Mouse (Mus musculus) midbrain, embryonic 11.5 days (tissue): ENCODE data around the gene Dctn3. TPM values are rescaled to one million over a fixed set of nuclear protein-coding genes. Genes with fewer than 3 reads are reported as not detected.

Experiments used
- ATAC-seq: fragments of 200-750 bp; cut with Nextera tagmentation; 2 replicates; pipeline ENCODE4 v1.8.0; 2017; ENCODE audit warnings: moderate TSS enrichment, moderate library complexity; ENCODE audit not compliant: low FRiP score
- DNase-seq: peaks from one replicate; pipeline ENCODE4 v3.0.0; 2015; ENCODE audit warnings: low spot score; ENCODE audit errors: missing footprints
- H3K27ac ChIP-seq: fragments of 300-500 bp; sonication (generic); 2 replicates; pipeline ENCODE4 v1.5.1; 2014; ENCODE audit warnings: low read depth, low read length
- H3K27me3 ChIP-seq: fragments of 300-500 bp; sonication (generic); 2 replicates; pipeline ENCODE4 v1.6.1; 2014; ENCODE audit warnings: mild to moderate bottlenecking, low read length, moderate library complexity, mixed read lengths; ENCODE audit not compliant: control insufficient read depth, insufficient read depth
- H3K36me3 ChIP-seq: fragments of 300-500 bp; sonication (generic); 2 replicates; pipeline ENCODE4 v1.6.1; 2014; ENCODE audit warnings: mild to moderate bottlenecking, low read length, moderate library complexity, mixed read lengths; ENCODE audit not compliant: control insufficient read depth, insufficient read depth
- H3K4me1 ChIP-seq: fragments of 300-500 bp; sonication (generic); 2 replicates; pipeline ENCODE4 v1.6.1; 2014; ENCODE audit warnings: low read length; ENCODE audit not compliant: control insufficient read depth, insufficient read depth
- H3K4me2 ChIP-seq: fragments of 300-500 bp; sonication (generic); 2 replicates; pipeline ENCODE4 v1.6.1; 2014; ENCODE audit warnings: mild to moderate bottlenecking, moderate library complexity
- H3K4me3 ChIP-seq: fragments of 300-500 bp; sonication (generic); 2 replicates; pipeline ENCODE4 v1.5.1; 2014; ENCODE audit warnings: low read depth, low read length
- H3K9ac ChIP-seq: fragments of 300-500 bp; sonication (generic); 2 replicates; pipeline ENCODE4 v1.6.1; 2014; ENCODE audit warnings: low read length
- H3K9me3 ChIP-seq: fragments of 300-500 bp; sonication (generic); 2 replicates; pipeline ENCODE4 v1.6.1; 2016; ENCODE audit warnings: low read length; ENCODE audit not compliant: control insufficient read depth
- WGBS: fragments of 180-500 bp; shearing (Covaris S2); extraction: QIAGEN DNeasy Blood & Tissue Kit; methylation state at CpG from one replicate; pipeline ENCODE4 v1.1.7; 2014; 5-methylcytosine and 5-hydroxymethylcytosine counted together
- polyA plus RNA-seq: library from polyadenylated mRNA; unstranded; fragments of >200 nt; fragmentation: Nextera tagmentation; extraction: Ambion mirVana; gene quantifications from 2 replicates; pipeline ENCODE4 v1.2.1, GENCODE M21; 2014

The Dctn3 gene
- polyA plus RNA-seq, 1 experiment from 2014 or later = 155 TPM

- H3K4me1 ChIP-seq = peaks cover 49% of the 10 kb centered on the region
- 0 out of 2 replicates have a peak overlapping the region, but pooled peaks have one; percentile 5 for H3K4me3 ChIP-seq
- H3K36me3 ChIP-seq = peaks cover 7% of the 10 kb centered on the region
- no peak for ATAC-seq
- peak overlapping the region; percentile 68 for H3K27ac ChIP-seq
- 17% methylated on average over 6 of the region's 6 CpGs for WGBS
- H3K9ac ChIP-seq = peak overlapping the region; percentile 60
- DNase-seq = peak; percentile 90
- H3K27me3 ChIP-seq = no peaks in the 10 kb centered on the region
- peak overlapping the region; percentile 38 for H3K4me2 ChIP-seq
- H3K9me3 ChIP-seq = no peaks in the 10 kb centered on the region
Measured at GRCm38 (mm10) chr4:41682789-41683188, 40.2 kb downstream of the Dctn3 start.

- no peak for DNase-seq
- no peak overlapping the region for H3K4me3 ChIP-seq
- no peak overlapping the region for H3K4me2 ChIP-seq
- WGBS = 87% methylated on average over 10 of the region's 10 CpGs
- peak overlapping the region; percentile 60 for H3K9ac ChIP-seq
- H3K9me3 ChIP-seq = no peaks in the 10 kb centered on the region
- H3K4me1 ChIP-seq = peaks cover 58% of the 10 kb centered on the region
- ATAC-seq = no peak
- no peaks in the 10 kb centered on the region for H3K27me3 ChIP-seq
- H3K27ac ChIP-seq = no peak overlapping the region
- H3K36me3 ChIP-seq = peaks cover 7% of the 10 kb centered on the region
Measured at GRCm38 (mm10) chr4:41681947-41682346, 41.0 kb downstream of the Dctn3 start.

GRCm38 (mm10) chr4:41681176-41681575 is 41.8 kb downstream of the Dctn3 start:
- H3K4me3 ChIP-seq = no peak overlapping the region

GRCm38 (mm10) chr4:41679291-41679690 is 43.7 kb downstream of the Dctn3 start:
- no peak overlapping the region for H3K4me3 ChIP-seq
- 80% methylated on average over 1 of the region's 2 CpGs for WGBS
- no peak overlapping the region for H3K4me2 ChIP-seq
- DNase-seq (no peak), ATAC-seq (no peak)
- H3K9me3 ChIP-seq = no peaks in the 10 kb centered on the region
- H3K36me3 ChIP-seq = peaks cover 11% of the 10 kb centered on the region
- peak overlapping the region; percentile 56; the same call in 1 of the 2 replicates for H3K27ac ChIP-seq
- H3K4me1 ChIP-seq = peaks cover 62% of the 10 kb centered on the region
- 0 out of 2 replicates have a peak overlapping the region, but pooled peaks have one; percentile 36 for H3K9ac ChIP-seq
- H3K27me3 ChIP-seq = no peaks in the 10 kb centered on the region

More at GRCm38 (mm10) chr4:41681176-41681575, 41.8 kb downstream of the Dctn3 start:
- no peak for ATAC-seq
- no peak for DNase-seq
- no peak overlapping the region for H3K9ac ChIP-seq
- H3K9me3 ChIP-seq = no peaks in the 10 kb centered on the region
- H3K4me1 ChIP-seq = peaks cover 64% of the 10 kb centered on the region
- H3K27ac ChIP-seq = no peak overlapping the region
- no peaks in the 10 kb centered on the region for H3K27me3 ChIP-seq
- no peak overlapping the region for H3K4me2 ChIP-seq
- 73% methylated on average over 4 of the region's 4 CpGs for WGBS
- peaks cover 7% of the 10 kb centered on the region for H3K36me3 ChIP-seq

- H3K4me3 ChIP-seq = no peak overlapping the region
- DNase-seq = no peak
- H3K27ac ChIP-seq = no peak overlapping the region
Measured at GRCm38 (mm10) chr4:41678863-41679262, 44.1 kb downstream of the Dctn3 start.

GRCm38 (mm10) chr4:41677006-41677629 is 45.9 kb downstream of the Dctn3 start:
- peaks cover 14% of the 10 kb centered on the region for H3K36me3 ChIP-seq

More at GRCm38 (mm10) chr4:41678863-41679262, 44.1 kb downstream of the Dctn3 start:
- ATAC-seq = no peak
- WGBS = 66% methylated on average over 6 of the region's 6 CpGs
- no peaks in the 10 kb centered on the region for H3K27me3 ChIP-seq
- peaks cover 12% of the 10 kb centered on the region for H3K36me3 ChIP-seq
- H3K9ac ChIP-seq = 0 out of 2 replicates have a peak overlapping the region, but pooled peaks have one; percentile 36
- H3K4me2 ChIP-seq = no peak overlapping the region
- H3K4me1 ChIP-seq = peaks cover 60% of the 10 kb centered on the region
- H3K9me3 ChIP-seq = no peaks in the 10 kb centered on the region

GRCm38 (mm10) chr4:41676248-41677005 is 46.5 kb downstream of the Dctn3 start:
- Histone ChIP-seq H3K4me3 (no peak overlapping the region), H3K4me2 (no peak overlapping the region), H3K9ac (peak overlapping the region; percentile 14; the same call in 1 of the 2 replicates), H3K36me3 (peaks cover 14% of the 10 kb centered on the region), H3K27me3 (no peaks in the 10 kb centered on the region), H3K27ac (no peak overlapping the region), H3K4me1 (peaks cover 69% of the 10 kb centered on the region), H3K9me3 (no peaks in the 10 kb centered on the region)
- ATAC-seq (no peak), DNase-seq (no peak)
- 78% methylated on average over 17 of the region's 17 CpGs for WGBS

More at GRCm38 (mm10) chr4:41677006-41677629, 45.9 kb downstream of the Dctn3 start:
- ATAC-seq = peak; percentile 39; the same call in 1 of the 2 replicates
- 57% methylated on average over 13 of the region's 13 CpGs for WGBS
- Histone ChIP-seq H3K4me1 (peaks cover 66% of the 10 kb centered on the region), H3K4me3 (no peak overlapping the region), H3K27ac (no peak overlapping the region), H3K4me2 (no peak overlapping the region), H3K27me3 (no peaks in the 10 kb centered on the region), H3K9ac (0 out of 2 replicates have a peak overlapping the region, but pooled peaks have one; percentile 42), H3K9me3 (no peaks in the 10 kb centered on the region)
- DNase-seq = no peak

- Histone ChIP-seq H3K4me1 (peaks cover 43% of the 10 kb centered on the region), H3K4me3 (no peak overlapping the region), H3K27me3 (no peaks in the 10 kb centered on the region), H3K27ac (peak overlapping the region; percentile 70), H3K4me2 (no peak overlapping the region), H3K36me3 (peaks cover 14% of the 10 kb centered on the region), H3K9ac (no peak overlapping the region; the same call in 1 of the 2 replicates), H3K9me3 (no peaks in the 10 kb centered on the region)
- ATAC-seq (no peak), DNase-seq (no peak)
- WGBS = 58% methylated on average over 19 of the region's 19 CpGs
Measured at GRCm38 (mm10) chr4:41673186-41673585, 49.8 kb downstream of the Dctn3 start.

GRCm38 (mm10) chr4:41672522-41672963 is 50.4 kb downstream of the Dctn3 start:
- WGBS = 30% methylated on average over 8 of the region's 8 CpGs
- H3K4me3 ChIP-seq = no peak overlapping the region
- peak; percentile 22; the same call in 1 of the 2 replicates for ATAC-seq

More at GRCm38 (mm10) chr4:41672522-41672963, 50.4 kb downstream of the Dctn3 start:
- Histone ChIP-seq H3K9ac (peak overlapping the region; percentile 31), H3K27ac (peak overlapping the region; percentile 70), H3K4me2 (no peak overlapping the region), H3K4me1 (peaks cover 36% of the 10 kb centered on the region), H3K9me3 (no peaks in the 10 kb centered on the region), H3K27me3 (no peaks in the 10 kb centered on the region), H3K36me3 (peaks cover 17% of the 10 kb centered on the region)
- no peak for DNase-seq
